In the genomic region with DNA sequence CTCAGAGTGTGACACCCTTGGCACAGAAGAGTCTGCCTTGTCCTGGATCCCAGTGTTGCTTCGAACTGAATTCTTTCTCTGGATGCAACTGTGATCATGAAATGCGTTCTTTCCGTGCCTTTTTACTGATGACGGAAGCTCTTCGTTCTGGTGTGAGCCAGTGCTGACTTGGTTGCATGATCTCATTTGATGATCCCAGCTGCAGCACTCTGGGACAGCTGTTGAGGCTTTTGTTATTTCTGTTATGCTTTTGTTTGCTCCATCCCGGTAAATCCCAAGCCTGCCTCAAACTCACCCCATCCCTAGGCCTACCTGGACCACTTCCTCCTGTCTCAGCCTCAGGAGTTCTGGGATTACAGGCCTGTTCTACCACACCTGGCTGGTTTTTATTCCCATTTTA, we compare ENCODE assay signal across 19 mouse cellular contexts. TPM values are rescaled to one million over a fixed set of nuclear protein-coding genes. Genes with fewer than 3 reads are reported as not detected.
DNase-seq lines count a peak whose midpoint lies in the region; ATAC-seq and TF ChIP-seq lines count a peak whose summit lies in the region.
"Had no signal": no experiment of that assay in that cellular context is flagged by ENCODE, and none has a peak within 500 bp of the region (broad histone marks: within the 10 kb centered on the region; RNA-seq: fewer than 3 reads in every experiment).

No protein-coding gene starts in this region.

- no peak for TF ChIP-seq EP300 in liver, embryonic 14.5 days (IDR thresholded peaks at IDR 0.05; ENCODE audit: low read depth)

- H3K27ac ChIP-seq in kidney, embryonic 15.5 days: peak overlapping the region; percentile 75
- peak overlapping the region; percentile 91 for H3K27ac ChIP-seq in liver, embryonic 14.5 days
- H3K27ac ChIP-seq: heart, adult 2 months; hindbrain, embryonic 14.5 days; midbrain, embryonic 12.5 days; neural tube, embryonic 13.5 days had no signal

- peaks cover 30% of the 10 kb centered on the region for H3K4me1 ChIP-seq in kidney, embryonic 15.5 days
- peaks cover 43 to 49% of the 10 kb centered on the region in 2 experiments for H3K4me1 ChIP-seq in liver, embryonic 14.5 days (replicated peaks; ENCODE audit: control insufficient read depth in 2 of 2, insufficient read depth in 2 of 2, low read length in 1 of 2)

- no peak overlapping the region for H3K9ac ChIP-seq in kidney, embryonic 15.5 days
- H3K9ac ChIP-seq in liver, embryonic 14.5 days (replicated peaks): peak overlapping the region; percentile 84
- H3K9ac ChIP-seq: hindbrain, embryonic 14.5 days; midbrain, embryonic 12.5 days; neural tube, embryonic 13.5 days had no signal

- no peak overlapping the region for H3K4me3 ChIP-seq in kidney, embryonic 15.5 days (replicated peaks)
- peak overlapping the region in 1 of 2 experiments; percentile 36; a peak in 1 of 4 replicates for H3K4me3 ChIP-seq in liver, embryonic 14.5 days (ENCODE audit: insufficient read depth in 1 of 2, low read depth in 2 of 2, low read length in 2 of 2)
- H3K4me3 ChIP-seq: heart, adult 2 months; midbrain, embryonic 12.5 days; neural tube, embryonic 13.5 days had no signal

- 49% methylated on average over 6 of the region's 6 CpGs for WGBS in kidney, embryonic 15.5 days
- 90% methylated on average over 6 of the region's 6 CpGs for WGBS in liver, embryonic 14.5 days (ENCODE audit: insufficient replicate concordance)

- no peak; the same call in 1 of the 2 replicates for ATAC-seq in kidney, embryonic 15.5 days (replicated peaks; ENCODE audit: low FRiP score)
- no peak for ATAC-seq in liver, embryonic 14.5 days (ENCODE audit: insufficient read depth)
- ATAC-seq: forebrain, embryonic 16.5 days had no signal

- TF ChIP-seq CTCF in liver, embryonic 14.5 days (IDR thresholded peaks at IDR 0.05; ENCODE audit: low read depth): no peak

- intact Hi-C loops in gastrocnemius, postnatal 14 days (cut with DNase I; ENCODE audit: low total_unique reads): loop anchor here (10.0 kb wide), 1 partner anchor 97 kb away; no protein-coding TSS in a partner anchor

- H3K27me3 ChIP-seq in kidney, embryonic 15.5 days: no peaks in the 10 kb centered on the region
- no peaks in the 10 kb centered on the region for H3K27me3 ChIP-seq in liver, embryonic 14.5 days (ENCODE audit: control insufficient read depth, insufficient read depth, low read length)
- H3K27me3 ChIP-seq: midbrain, embryonic 12.5 days; neural tube, embryonic 13.5 days had no signal

- no peak overlapping the region for H3K4me2 ChIP-seq in kidney, embryonic 15.5 days
- H3K4me2 ChIP-seq in liver, embryonic 14.5 days (ENCODE audit: low read depth): peak overlapping the region; percentile 66
- H3K4me2 ChIP-seq: hindbrain, embryonic 14.5 days; midbrain, embryonic 12.5 days; neural tube, embryonic 13.5 days had no signal

- peak; percentile 21 for DNase-seq in gastrocnemius, postnatal 25 days
- DNase-seq in gastrocnemius, postnatal 14 days: no peak
- no peak for DNase-seq in kidney, postnatal 4 days
- peak; percentile 50 for DNase-seq in ZHBTc4 (ENCODE audit: low read depth, low spot score)
- DNase-seq in liver, embryonic 14.5 days (ENCODE audit: low read depth in 3 of 3, low spot score in 3 of 3): no peak
- DNase-seq in frontal cortex, postnatal 10 days (ENCODE audit: low spot score in 2 of 2): no peak
- DNase-seq in lung, postnatal 10 days: no peak
- DNase-seq: B cell, adult 2 months; cerebellum, adult 2 months; cerebellum, postnatal 36 days; heart, adult 2 months; heart, postnatal 36 days; layer of hippocampus, postnatal 36 days; thymus, postnatal 14 days had no signal

- H3K9me3 ChIP-seq in kidney, embryonic 15.5 days (replicated peaks): no peaks in the 10 kb centered on the region
- H3K9me3 ChIP-seq in liver, embryonic 14.5 days (ENCODE audit: control insufficient read depth, low read length): no peaks in the 10 kb centered on the region
- H3K9me3 ChIP-seq: midbrain, embryonic 12.5 days; neural tube, embryonic 13.5 days had no signal

- no peaks in the 10 kb centered on the region for H3K36me3 ChIP-seq in kidney, embryonic 15.5 days
- no peaks in the 10 kb centered on the region for H3K36me3 ChIP-seq in liver, embryonic 14.5 days (replicated peaks; ENCODE audit: control insufficient read depth, insufficient read depth, low read depth)
- H3K36me3 ChIP-seq: midbrain, embryonic 12.5 days; neural tube, embryonic 13.5 days had no signal

RNA-seq across cellular contexts. Expression of gene Nudt4, which starts 4.1 kb away (rescaled TPM):
- total RNA-seq in gastrocnemius, postnatal 25 days (2021): 100 to 1,000 TPM; 179 to 274 TPM
- 100 to 1,000 TPM; 173 to 192 TPM for total RNA-seq in gastrocnemius, postnatal 14 days (2021)
- 113 and 125 TPM in 2 replicates for polyA plus RNA-seq in kidney, embryonic 15.5 days (2015; fragmentation: Nextera tagmentation; extraction: Ambion mirVana)
- 30.0 and 49.7 TPM in 2 replicates for polyA plus RNA-seq in liver, embryonic 14.5 days (2012; rRNA removed)
- polyA plus RNA-seq in liver, embryonic 14.5 days (2014; fragmentation: Nextera tagmentation; extraction: Ambion mirVana): 95.5 and 106 TPM in 2 replicates

RNA-seq across cellular contexts. Expression of gene Ube2n, which starts 53.1 kb away (rescaled TPM):
- total RNA-seq in gastrocnemius, postnatal 25 days (2021): 10 to 100 TPM; 66.4 to 73.6 TPM
- 100 to 1,000 TPM in 1 of 2 experiments, 10 to 100 TPM in 1; 91.7 to 110 TPM for total RNA-seq in gastrocnemius, postnatal 14 days (2021)
- 347 and 381 TPM in 2 replicates for polyA plus RNA-seq in kidney, embryonic 15.5 days (2015; fragmentation: Nextera tagmentation; extraction: Ambion mirVana)
- 50.1 and 78.2 TPM in 2 replicates for polyA plus RNA-seq in liver, embryonic 14.5 days (2012; rRNA removed)
- polyA plus RNA-seq in liver, embryonic 14.5 days (2014; fragmentation: Nextera tagmentation; extraction: Ambion mirVana): 134 and 137 TPM in 2 replicates

Comparison
In these comparisons a context has a peak if more than half of its experiments do, and no peak if none do; other contexts are left out.
1. DNase-seq: peak in gastrocnemius, postnatal 25 days (single experiment) and ZHBTc4 (single experiment); none in gastrocnemius, postnatal 14 days (single experiment), kidney, postnatal 4 days (0 of 2), liver, embryonic 14.5 days (0 of 3), frontal cortex, postnatal 10 days (0 of 2) and lung, postnatal 10 days (single experiment).